Mouse (Mus musculus) bone marrow macrophage, adult 2 months (primary cell): Measurements from ENCODE around the gene Slitrk2. TPM values are rescaled to one million over a fixed set of nuclear protein-coding genes. Genes with fewer than 3 reads are reported as not detected.

Experiments used
- H3K27ac ChIP-seq: 2 replicates; pipeline ENCODE4 v1.5.1; 2012; ENCODE audit warnings: low read depth, low read length; ENCODE audit not compliant: insufficient read depth
- H3K4me1 ChIP-seq: 2 replicates; pipeline ENCODE4 v1.6.1; 2012; ENCODE audit warnings: low read length; ENCODE audit not compliant: control insufficient read depth, insufficient read depth
- H3K4me3 ChIP-seq: 2 replicates; pipeline ENCODE4 v1.5.1; 2012; ENCODE audit warnings: mild to moderate bottlenecking, low read length, moderate library complexity; ENCODE audit not compliant: insufficient read depth
- CTCF ChIP-seq: IDR thresholded peaks from 2 replicates; pipeline ENCODE4 v1.5.1; 2012; ENCODE audit warnings: low read depth, mild to moderate bottlenecking, low read length, moderate library complexity
- POLR2A ChIP-seq: IDR thresholded peaks from 2 replicates; pipeline ENCODE4 v1.6.1; 2012; ENCODE audit warnings: mild to moderate bottlenecking, low read depth, low read length, borderline replicate concordance
- polyA plus RNA-seq: library from polyadenylated mRNA; stranded (reverse); fragments of >200 nt; gene quantifications from 2 replicates; pipeline ENCODE4 v1.2.4, GENCODE M21; 2012; ENCODE audit not compliant: missing spikeins, insufficient read depth, insufficient read length

The Slitrk2 gene
- 0.09 TPM in 1 of 2 replicates, not detected in the other for polyA plus RNA-seq

GRCm38 (mm10) chrX:66648911-66649620, at the start of gene Slitrk2:
Slitrk2 (plus strand) TSS chrX:66649318.
- no peak within 1 kb of the TSS for H3K27ac ChIP-seq
- H3K4me3 ChIP-seq, result no peak within 1 kb of the TSS
- H3K4me1 ChIP-seq, result no peaks in the 10 kb centered on the region
- TF ChIP-seq CTCF (no peak), POLR2A (no peak)

- TF ChIP-seq CTCF (no peak), POLR2A (no peak)
- H3K4me3 ChIP-seq, result no peak overlapping the region
- no peaks in the 10 kb centered on the region for H3K4me1 ChIP-seq
- H3K27ac ChIP-seq, result no peak overlapping the region
Measured at GRCm38 (mm10) chrX:66605490-66605889, 43.6 kb upstream of the Slitrk2 start.

DNA sequence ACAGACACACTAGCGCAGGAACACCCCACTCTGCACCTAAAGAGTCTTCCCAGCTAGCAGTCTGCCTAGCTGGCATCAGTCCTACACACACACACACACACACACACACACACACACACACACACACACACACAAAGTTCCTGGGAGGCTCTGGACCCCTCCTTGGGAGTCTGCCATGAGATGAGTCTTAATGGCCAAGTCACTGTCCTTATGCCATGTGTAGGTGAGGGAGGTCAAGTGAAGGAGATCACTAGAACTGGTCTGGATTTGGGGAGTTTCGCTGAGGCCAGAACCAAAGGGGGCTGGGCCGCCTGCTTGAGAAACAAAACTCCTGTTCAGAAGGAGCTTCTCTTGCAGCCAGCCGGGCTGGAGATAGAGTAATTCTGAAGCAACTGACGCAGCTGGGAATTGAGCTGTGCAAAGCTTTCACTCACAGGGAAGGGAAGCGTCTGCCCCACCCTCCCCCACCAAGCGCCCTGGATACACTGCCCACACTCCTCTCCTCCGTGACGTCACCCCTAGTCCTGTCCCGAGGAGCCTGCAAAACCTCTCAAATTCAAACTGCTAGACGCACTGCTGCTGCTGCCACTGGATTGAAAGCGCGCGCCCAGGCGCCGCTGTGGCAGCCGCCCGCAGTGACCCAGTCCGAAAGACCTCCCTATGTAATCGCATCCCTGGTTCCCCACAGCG, 3.5 kb downstream of the Slitrk2 start:
- TF ChIP-seq CTCF (no peak), POLR2A (no peak)
- Histone ChIP-seq H3K4me1 (no peaks in the 10 kb centered on the region), H3K27ac (no peak overlapping the region), H3K4me3 (no peak overlapping the region)

- TF ChIP-seq POLR2A (no peak), CTCF (no peak)
- Histone ChIP-seq H3K27ac (no peak overlapping the region), H3K4me3 (no peak overlapping the region), H3K4me1 (no peaks in the 10 kb centered on the region)
Measured at GRCm38 (mm10) chrX:66657365-66657764, 8.2 kb downstream of the Slitrk2 start.

DNA sequence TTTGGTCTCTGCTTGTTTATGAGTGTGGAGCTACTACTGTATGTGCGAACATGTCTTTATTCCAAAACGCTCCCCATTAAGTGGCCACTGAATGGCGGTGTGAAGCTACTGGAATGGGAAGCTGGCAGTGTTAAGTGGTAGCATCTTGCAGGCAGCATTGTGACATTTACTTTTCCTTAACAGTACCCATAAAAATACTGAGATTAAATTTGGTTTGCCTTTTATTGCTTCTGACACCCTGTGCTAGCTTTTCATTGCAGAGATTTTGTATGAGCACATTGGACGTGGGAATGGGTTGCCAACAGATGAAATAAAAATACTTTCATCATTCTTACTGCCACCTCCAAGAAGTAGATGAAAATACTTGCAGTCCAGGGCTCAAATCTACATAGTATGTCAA, 27.8 kb downstream of the Slitrk2 start:
- no peak overlapping the region for H3K27ac ChIP-seq
- TF ChIP-seq POLR2A, result no peak
- no peak for TF ChIP-seq CTCF
- H3K4me3 ChIP-seq, result no peak overlapping the region
- no peaks in the 10 kb centered on the region for H3K4me1 ChIP-seq

- H3K4me3 ChIP-seq, result no peak overlapping the region
- H3K4me1 ChIP-seq, result no peaks in the 10 kb centered on the region
- H3K27ac ChIP-seq, result no peak overlapping the region
- TF ChIP-seq CTCF, result no peak
- TF ChIP-seq POLR2A, result no peak
Measured at GRCm38 (mm10) chrX:66678646-66679045, 29.5 kb downstream of the Slitrk2 start.
